Mouse (Mus musculus): ENCODE measurements at regions not wholly inside any gene's neighbourhood (a gene's known extent, or its start where the extent isn't known, plus 50 kb on each side); places are given as distances from the start of the nearest gene placed in this dataset.

- no peak for DNase-seq (ENCODE audit: low read depth in 2 of 2, low spot score in 2 of 2)
Measured at GRCm38 (mm10) chr14:105783428-105783827, 113.2 kb downstream of the Spry2 start.

- no peak for DNase-seq (ENCODE audit: low read depth in 2 of 2, low spot score in 2 of 2)
Measured at GRCm38 (mm10) chr14:105779760-105780159, 116.9 kb downstream of the Spry2 start.

DNA sequence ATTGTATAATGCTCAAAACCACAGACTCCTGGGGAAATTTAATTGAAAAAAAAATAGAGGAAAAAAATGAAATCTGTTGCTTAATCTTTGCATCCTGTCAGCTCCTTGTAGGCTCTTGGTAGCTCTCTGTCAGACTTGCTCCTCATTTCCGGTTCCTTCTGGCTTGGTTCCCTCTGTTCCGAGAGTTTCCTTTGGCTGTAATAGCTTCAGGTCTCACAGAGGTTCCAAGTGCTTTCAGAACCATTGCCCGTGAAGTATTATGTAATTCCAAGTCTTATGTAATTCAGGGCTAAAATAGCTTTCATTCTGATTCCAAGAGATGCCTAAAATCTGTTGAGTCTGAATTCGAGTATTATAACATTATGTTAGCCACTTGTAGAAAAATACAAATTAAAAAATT is 117.3 kb downstream of the Spry2 start:
- DNase-seq (ENCODE audit: low read depth in 2 of 2, low spot score in 2 of 2): no peak

GRCm38 (mm10) chr14:105773674-105774073 is 122.9 kb downstream of the Spry2 start:
- DNase-seq (ENCODE audit: low read depth in 2 of 2, low spot score in 2 of 2): no peak

GRCm38 (mm10) chr14:105767100-105767499 is 129.5 kb downstream of the Spry2 start:
- DNase-seq (ENCODE audit: low read depth in 2 of 2, low spot score in 2 of 2): no peak

- DNase-seq (ENCODE audit: low read depth in 2 of 2, low spot score in 2 of 2): no peak
Measured at GRCm38 (mm10) chr14:105752509-105753375, 143.9 kb downstream of the Spry2 start.

DNA sequence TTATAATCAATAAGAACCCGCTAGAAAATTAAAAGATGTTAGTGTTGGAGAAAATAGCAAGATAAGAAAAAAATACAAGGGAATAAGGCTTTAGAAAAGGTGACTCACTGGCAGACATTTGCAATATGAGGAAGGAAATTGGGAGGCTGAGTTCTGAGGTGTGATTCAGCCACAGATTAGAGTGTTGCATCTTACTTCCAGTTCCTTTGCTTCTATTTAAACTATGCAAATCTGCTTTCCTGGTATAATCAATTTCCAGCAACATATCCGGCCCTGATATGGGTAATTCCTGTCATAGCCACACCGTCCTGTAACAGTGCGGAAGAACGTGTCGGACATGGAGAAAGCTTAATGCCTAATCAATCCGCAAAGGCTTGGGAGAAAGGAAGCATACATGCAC is 144.9 kb downstream of the Spry2 start:
- DNase-seq (ENCODE audit: low read depth in 2 of 2, low spot score in 2 of 2): no peak

- no peak for DNase-seq (ENCODE audit: low read depth in 2 of 2, low spot score in 2 of 2)
Measured at GRCm38 (mm10) chr14:105744578-105744977, 152.0 kb downstream of the Spry2 start.

DNA sequence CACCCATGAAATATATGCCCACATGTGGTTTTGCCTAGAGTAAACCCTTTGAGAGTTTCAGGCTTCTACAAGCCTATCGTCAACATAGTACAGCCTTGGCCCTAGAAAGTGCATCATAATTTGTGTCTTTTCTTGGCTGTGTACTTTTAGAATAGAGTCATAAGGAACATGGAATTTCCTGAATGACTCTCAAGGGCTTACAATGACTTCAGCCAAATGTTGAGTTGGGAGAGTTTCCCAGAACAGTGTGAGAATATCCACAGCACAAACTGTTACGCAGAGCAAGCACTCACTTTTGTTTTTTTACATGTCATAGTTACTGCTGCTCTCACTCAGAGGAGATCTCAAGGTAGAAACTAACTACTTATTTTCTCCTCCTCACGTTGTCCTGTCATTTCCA is 152.5 kb downstream of the Spry2 start:
- DNase-seq (ENCODE audit: low read depth in 2 of 2, low spot score in 2 of 2): no peak

DNA sequence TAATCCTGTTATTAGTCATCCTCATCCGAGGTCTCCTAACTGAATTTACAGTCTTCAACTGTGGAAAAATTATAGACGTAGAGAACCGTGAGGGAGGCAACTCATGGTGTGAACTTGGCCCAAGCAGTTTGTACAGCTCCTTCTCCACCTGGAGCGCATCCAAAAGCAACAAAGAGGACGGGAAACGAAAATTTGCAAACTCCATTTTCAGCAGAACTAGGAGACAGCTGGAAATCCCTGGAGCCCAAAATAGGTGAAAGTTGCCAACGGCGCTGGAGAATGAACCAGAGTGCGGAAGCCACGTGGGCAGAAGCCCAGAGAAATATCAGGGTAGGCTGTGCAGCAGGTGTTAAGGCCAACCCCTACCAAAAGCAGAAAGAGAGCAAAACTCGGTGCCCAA is 155.7 kb downstream of the Spry2 start:
- no peak for DNase-seq (ENCODE audit: low read depth in 2 of 2, low spot score in 2 of 2)

- no peak for DNase-seq (ENCODE audit: low read depth in 2 of 2, low spot score in 2 of 2)
Measured at GRCm38 (mm10) chr14:105738568-105738967, 158.1 kb downstream of the Spry2 start.

- DNase-seq (ENCODE audit: low read depth in 2 of 2, low spot score in 2 of 2): no peak
Measured at GRCm38 (mm10) chr14:105736352-105736751, 160.3 kb downstream of the Spry2 start.

DNA sequence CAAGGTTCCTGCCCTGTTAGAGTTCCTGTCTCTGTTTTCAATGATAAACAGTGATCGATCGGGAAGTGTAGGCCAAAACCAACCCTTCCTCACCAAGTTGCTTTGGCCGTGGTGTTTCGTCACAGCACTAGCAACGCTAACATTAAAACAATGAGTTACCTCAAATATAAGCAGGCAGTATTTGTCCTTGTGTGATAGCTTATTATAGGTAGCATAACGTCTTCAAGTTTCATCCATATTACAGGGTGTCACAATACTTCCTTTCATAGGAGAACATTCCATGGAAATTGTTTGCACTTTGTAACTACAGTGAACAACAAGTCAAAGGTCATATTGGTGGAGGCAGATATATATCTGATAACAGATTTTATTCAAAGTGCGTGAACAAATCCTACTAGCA is 162.3 kb downstream of the Spry2 start:
- no peak for DNase-seq (ENCODE audit: low read depth in 2 of 2, low spot score in 2 of 2)

GRCm38 (mm10) chr14:105733013-105733728 is 163.4 kb downstream of the Spry2 start:
- DNase-seq (ENCODE audit: low read depth in 2 of 2, low spot score in 2 of 2): no peak

GRCm38 (mm10) chr14:105732221-105733012 is 164.2 kb downstream of the Spry2 start:
- DNase-seq (ENCODE audit: low read depth in 2 of 2, low spot score in 2 of 2): no peak

- DNase-seq (ENCODE audit: low read depth in 2 of 2, low spot score in 2 of 2): no peak
Measured at GRCm38 (mm10) chr14:105730786-105731185, 165.8 kb downstream of the Spry2 start.

GRCm38 (mm10) chr14:105728841-105729240 is 167.8 kb downstream of the Spry2 start:
- DNase-seq (ENCODE audit: low read depth in 2 of 2, low spot score in 2 of 2): no peak

DNA sequence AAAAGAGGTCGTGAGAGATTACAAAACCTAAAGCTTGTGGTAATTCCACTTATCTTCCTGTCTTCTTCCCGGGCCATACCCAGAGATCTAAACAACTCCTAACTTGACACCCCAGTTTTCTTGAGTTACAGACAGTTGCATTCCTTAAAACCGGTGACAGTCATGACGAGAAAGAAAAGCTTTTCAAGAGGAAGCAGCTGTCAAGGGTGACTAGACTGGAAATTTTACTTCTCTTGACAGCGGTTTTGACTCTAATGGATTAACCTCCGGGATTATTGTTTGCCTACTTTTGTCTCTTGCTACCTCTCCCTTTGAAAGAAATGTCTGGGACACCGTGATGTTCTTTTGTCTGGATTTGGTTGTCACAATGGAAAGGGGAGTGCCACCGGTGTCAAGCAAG is 170.9 kb downstream of the Spry2 start:
- DNase-seq (ENCODE audit: low read depth in 2 of 2, low spot score in 2 of 2): no peak

DNA sequence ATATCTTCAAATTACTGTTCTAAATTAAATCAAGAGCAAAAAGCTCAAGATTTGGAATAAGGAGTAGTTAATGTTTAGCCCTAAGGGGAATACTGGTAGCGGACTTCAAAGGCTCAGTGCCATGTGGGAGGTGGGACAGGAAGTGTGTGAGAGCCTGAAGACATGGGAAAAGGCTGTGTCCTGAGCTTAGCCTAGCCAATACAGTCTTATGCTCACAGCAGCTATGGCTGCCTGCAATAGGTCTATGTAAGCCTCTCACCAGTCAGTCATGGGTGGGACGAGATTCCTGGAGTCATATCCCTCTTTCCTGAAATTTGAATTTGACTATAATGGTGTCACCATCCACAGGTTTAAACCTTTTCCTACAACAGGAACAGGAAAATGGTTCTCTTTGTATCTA is 173.7 kb downstream of the Spry2 start:
- DNase-seq (ENCODE audit: low read depth in 2 of 2, low spot score in 2 of 2): no peak

- no peak for DNase-seq (ENCODE audit: low read depth in 2 of 2, low spot score in 2 of 2)
Measured at GRCm38 (mm10) chr14:105721576-105721975, 175.0 kb downstream of the Spry2 start.

- no peak for DNase-seq (ENCODE audit: low read depth in 2 of 2, low spot score in 2 of 2)
Measured at GRCm38 (mm10) chr14:105720816-105721510, 175.7 kb downstream of the Spry2 start.
